ENCODE assay signal across 17 mouse cellular contexts in the genomic region with DNA sequence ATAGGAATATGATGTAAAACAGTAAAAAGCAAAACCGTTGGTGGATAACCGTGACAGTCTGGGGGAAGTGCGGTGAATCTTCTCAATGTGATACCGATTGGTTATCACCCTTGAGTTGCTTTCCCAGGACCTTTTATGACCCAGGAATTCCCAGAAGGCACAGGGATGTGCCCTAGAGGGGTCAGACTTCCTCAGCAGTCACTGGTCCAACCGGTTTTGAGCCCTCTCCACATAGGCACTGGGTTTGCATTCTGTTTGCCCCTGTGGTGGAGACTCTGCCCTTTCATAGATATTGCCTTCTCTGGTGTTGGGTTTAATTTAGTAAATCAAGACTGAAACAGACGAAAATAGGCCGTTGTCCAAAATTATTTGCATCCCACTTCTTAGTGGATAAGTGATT.
"Had no signal": no experiment of that assay in that cellular context is flagged by ENCODE, and none has a peak within 500 bp of the region (broad histone marks: within the 10 kb centered on the region; RNA-seq: fewer than 3 reads in every experiment).

No protein-coding gene starts in this region.

- ATAC-seq: hindbrain, embryonic 16.5 days; inflammation-experienced regulatory T-cells, adult 6 months had no signal

- DNase-seq: kidney, adult 8-10 months; kidney, postnatal 10 days; kidney, postnatal 4 days; midbrain, embryonic 14.5 days; right cerebral cortex, adult 18-20 months; right cerebral cortex, postnatal 25 days; thymus, adult 18-20 months; thymus, postnatal 14 days had no signal

- H3K9ac ChIP-seq: limb, embryonic 12.5 days; liver, embryonic 14.5 days; lung, embryonic 15.5 days; neural tube, embryonic 15.5 days had no signal

- H3K27ac ChIP-seq: layer of hippocampus, adult 2 months; limb, embryonic 12.5 days; liver, embryonic 14.5 days; lung, embryonic 15.5 days; midbrain, embryonic 10.5 days; neural tube, embryonic 15.5 days had no signal

- H3K36me3 ChIP-seq: limb, embryonic 12.5 days; lung, embryonic 15.5 days; midbrain, embryonic 10.5 days; neural tube, embryonic 15.5 days had no signal

- H3K4me1 ChIP-seq: neural tube, embryonic 15.5 days had no signal

- H3K4me2 ChIP-seq: limb, embryonic 12.5 days; lung, embryonic 15.5 days; neural tube, embryonic 15.5 days had no signal

- H3K27me3 ChIP-seq: limb, embryonic 12.5 days; lung, embryonic 15.5 days; neural tube, embryonic 15.5 days had no signal

- H3K9me3 ChIP-seq: limb, embryonic 12.5 days; lung, embryonic 15.5 days; midbrain, embryonic 10.5 days; neural tube, embryonic 15.5 days had no signal

- H3K4me3 ChIP-seq: layer of hippocampus, adult 2 months; limb, embryonic 12.5 days; lung, embryonic 15.5 days; midbrain, embryonic 10.5 days; myocyte; neural tube, embryonic 15.5 days had no signal
